Comparison of ENCODE assay signal across 8 mouse cellular contexts in genomic region chr11:59633037-59633436, GRCm38 (mm10). TPM values are rescaled to one million over a fixed set of nuclear protein-coding genes. Genes with fewer than 3 reads are reported as not detected.
DNase-seq lines count a peak whose midpoint lies in the region; ATAC-seq and TF ChIP-seq lines count a peak whose summit lies in the region.

No protein-coding gene starts in this region.

- 24% methylated on average over 5 of the region's 5 CpGs for WGBS in liver, embryonic 12.5 days (ENCODE audit: insufficient replicate concordance)
- 27% methylated on average over 5 of the region's 5 CpGs for WGBS in limb, embryonic 10.5 days
- 25% methylated on average over 5 of the region's 5 CpGs for WGBS in olfactory bulb, adult 2 months

- DNase-seq in liver (peak; percentile 65), NIH3T3 (ENCODE audit: low read depth) (peak; percentile 64)
- DNase-seq in cerebellum, adult 9-11 months: peak; percentile 45
- DNase-seq in heart, adult 8-10 months (ENCODE audit: low spot score): peak; percentile 40
- peak; percentile 61 for DNase-seq in limb, embryonic 10.5 days (ENCODE audit: low spot score)
- DNase-seq in yolk sac, embryonic 10.5 days (ENCODE audit: low spot score): peak; percentile 10

- H3K27me3 ChIP-seq in liver, embryonic 12.5 days (replicated peaks): peaks cover 19% of the 10 kb centered on the region
- H3K27me3 ChIP-seq in limb, embryonic 10.5 days (ENCODE audit: low read depth, poor library complexity, severe bottlenecking): no peaks in the 10 kb centered on the region

- H3K4me3 ChIP-seq in liver, embryonic 12.5 days: no peak overlapping the region
- H3K4me3 ChIP-seq in limb, embryonic 10.5 days: no peak overlapping the region
- no peak overlapping the region for H3K4me3 ChIP-seq in olfactory bulb, adult 2 months (ENCODE audit: insufficient read depth, low read depth, low read length)

- H3K9ac ChIP-seq in liver, embryonic 12.5 days: no peak overlapping the region

- 0 out of 2 replicates have a peak, but pooled peaks cover 7% of the 10 kb centered on the region for H3K4me1 ChIP-seq in liver, embryonic 12.5 days
- H3K4me1 ChIP-seq in limb, embryonic 10.5 days: peaks cover 4% of the 10 kb centered on the region; the same call in 1 of the 2 replicates
- peaks cover 5% of the 10 kb centered on the region for H3K4me1 ChIP-seq in olfactory bulb, adult 2 months (ENCODE audit: control insufficient read depth, insufficient read depth, low read length)

- H3K36me3 ChIP-seq in liver, embryonic 12.5 days: no peaks in the 10 kb centered on the region
- H3K36me3 ChIP-seq in limb, embryonic 10.5 days: no peaks in the 10 kb centered on the region

- no peaks in the 10 kb centered on the region for H3K9me3 ChIP-seq in liver, embryonic 12.5 days (replicated peaks)
- H3K9me3 ChIP-seq in limb, embryonic 10.5 days (replicated peaks): no peaks in the 10 kb centered on the region

- H3K4me2 ChIP-seq in liver, embryonic 12.5 days: no peak overlapping the region

- ATAC-seq in liver, embryonic 12.5 days: no peak

- TF ChIP-seq POLR2A in olfactory bulb, adult 2 months (IDR thresholded peaks at IDR 0.05; ENCODE audit: insufficient read depth, low read depth, low read length): no peak

- peak; percentile 70; the same call in 1 of the 2 replicates for TF ChIP-seq CTCF in olfactory bulb, adult 2 months (IDR thresholded peaks at IDR 0.05; ENCODE audit: insufficient read depth, low read depth, low read length)

- H3K27ac ChIP-seq in liver, embryonic 12.5 days: no peak overlapping the region
- no peak overlapping the region for H3K27ac ChIP-seq in limb, embryonic 10.5 days
- no peak overlapping the region for H3K27ac ChIP-seq in olfactory bulb, adult 2 months (ENCODE audit: insufficient read depth, low read depth, low read length)

RNA-seq across cellular contexts. Expression of gene Mprip, which starts 28.1 kb away (rescaled TPM):
- polyA plus RNA-seq in liver, embryonic 12.5 days (2016; fragmentation: Nextera tagmentation; extraction: Ambion mirVana): 36.4 and 38.5 TPM in 2 replicates
- 100 to 1,000 TPM; 121 to 152 (median 127) TPM for total RNA-seq in heart, adult 8-10 months (2022)
- polyA plus RNA-seq in limb, embryonic 10.5 days (2016; fragmentation: Nextera tagmentation; extraction: Ambion mirVana): 52.3 and 62.9 TPM in 2 replicates
- 111 TPM in 1 of 2 replicates, not detected in the other for polyA plus RNA-seq in olfactory bulb, adult 2 months (2012; ENCODE audit: insufficient read depth, insufficient read length, low replicate concordance, missing spikeins)

RNA-seq across cellular contexts. Expression of gene Olfr223, which starts 39.9 kb away (rescaled TPM):
- polyA plus RNA-seq in liver, embryonic 12.5 days (2016; fragmentation: Nextera tagmentation; extraction: Ambion mirVana): not detected in 2 replicates
- total RNA-seq in heart, adult 8-10 months (2022): not detected
- not detected in 2 replicates for polyA plus RNA-seq in limb, embryonic 10.5 days (2016; fragmentation: Nextera tagmentation; extraction: Ambion mirVana)
- polyA plus RNA-seq in olfactory bulb, adult 2 months (2012; ENCODE audit: insufficient read depth, insufficient read length, low replicate concordance, missing spikeins): not detected in 2 replicates

RNA-seq across cellular contexts. Expression of gene Olfr222, which starts 57.0 kb away (rescaled TPM):
- not detected in 2 replicates for polyA plus RNA-seq in liver, embryonic 12.5 days (2016; fragmentation: Nextera tagmentation; extraction: Ambion mirVana)
- not detected for total RNA-seq in heart, adult 8-10 months (2022)
- not detected in 2 replicates for polyA plus RNA-seq in limb, embryonic 10.5 days (2016; fragmentation: Nextera tagmentation; extraction: Ambion mirVana)
- polyA plus RNA-seq in olfactory bulb, adult 2 months (2012; ENCODE audit: insufficient read depth, insufficient read length, low replicate concordance, missing spikeins): not detected in 2 replicates

Comparison
In these comparisons a context has a peak if more than half of its experiments do, and no peak if none do; other contexts are left out.
1. DNase-seq: peak in every context shown above with its lines; median percentile 65 in liver; 64 in NIH3T3; 61 in limb, embryonic 10.5 days; 45 in cerebellum, adult 9-11 months; 40 in heart, adult 8-10 months; 10 in yolk sac, embryonic 10.5 days.